Mouse (Mus musculus): ENCODE measurements around the gene Tmie.

Gene Tmie

GRCm38 (mm10) chr9:110879998-110880561 lies at the start of gene Tmie:
Tmie (minus strand) TSS chr9:110880113.
- DNase-seq (ENCODE audit: low read depth), result no peak

- peak; percentile 64 for DNase-seq (ENCODE audit: low read depth)
These were observed 42.8 kb upstream of the Tmie start for GRCm38 (mm10) chr9:110922759-110923158.

DNA sequence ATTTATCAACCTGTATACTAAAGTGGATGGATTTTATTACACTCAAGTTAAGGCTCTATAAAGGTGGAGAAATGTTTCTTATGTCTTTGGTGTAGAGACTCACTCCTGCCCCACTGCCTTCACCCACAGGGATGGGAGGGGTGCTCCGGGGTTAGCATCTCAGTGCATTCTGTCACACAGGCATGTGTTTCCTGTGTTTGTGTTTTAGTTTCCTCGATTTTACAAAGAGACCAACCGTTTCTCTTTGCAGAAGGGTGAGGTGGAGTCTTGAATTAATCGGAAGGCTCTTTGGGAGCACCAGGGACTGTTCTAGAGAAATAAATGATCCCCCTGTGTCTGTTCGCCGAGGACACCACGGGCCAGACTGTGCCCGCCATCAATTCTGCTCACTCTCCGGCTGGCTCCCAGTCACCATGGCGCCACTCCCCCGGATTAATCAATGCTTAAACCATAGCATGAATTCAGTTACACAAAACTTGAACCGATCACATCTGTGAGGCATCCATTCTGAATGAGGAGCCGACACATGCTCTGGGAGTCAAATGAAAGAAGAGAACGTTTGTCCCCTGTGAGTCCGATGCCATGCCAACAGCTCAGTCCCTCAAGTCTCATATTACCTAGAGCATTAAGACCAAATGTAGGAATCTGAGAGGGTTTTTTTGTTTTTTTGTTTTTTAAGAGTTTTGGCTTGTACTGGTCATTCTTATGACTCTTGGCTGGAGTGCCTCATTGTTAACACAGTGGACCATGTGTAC lies 40.9 kb upstream of the Tmie start:
- DNase-seq (ENCODE audit: low read depth), result no peak

DNA sequence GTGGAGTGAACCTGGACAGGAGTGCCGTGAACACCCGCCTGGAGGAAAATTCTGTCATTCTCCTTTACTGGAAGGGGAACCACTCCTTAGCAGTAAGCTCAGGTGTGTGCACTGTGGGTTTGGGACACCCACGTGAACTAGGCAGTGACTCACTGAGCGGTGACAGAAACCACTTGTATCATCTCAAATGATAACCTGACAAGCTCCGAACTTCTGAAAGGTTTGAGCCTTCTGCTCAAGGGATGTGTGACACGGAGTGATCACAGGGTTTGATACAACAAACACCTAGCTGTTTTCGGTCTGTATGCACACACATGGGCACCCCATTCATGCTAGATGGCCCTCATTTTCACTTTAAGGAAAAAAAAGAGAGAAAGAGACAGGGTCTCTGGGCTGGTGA lies 36.9 kb upstream of the Tmie start, which contains the start of gene Fam240a:
TSS of gene Fam240a (minus strand) at position 76 of the 400 bp plus-strand sequence.
- DNase-seq (ENCODE audit: low read depth), result no peak

- DNase-seq (ENCODE audit: low read depth), result peak; percentile 8
These were observed 35.6 kb upstream of the Tmie start for GRCm38 (mm10) chr9:110915466-110915865.

- no peak for DNase-seq (ENCODE audit: low read depth)
These were observed 34.8 kb upstream of the Tmie start for GRCm38 (mm10) chr9:110914631-110915236.

- DNase-seq (ENCODE audit: low read depth), result no peak
These were observed 29.6 kb upstream of the Tmie start for GRCm38 (mm10) chr9:110909371-110909967.

- no peak for DNase-seq (ENCODE audit: low read depth)
These were observed 28.7 kb upstream of the Tmie start for GRCm38 (mm10) chr9:110908631-110909016.

DNA sequence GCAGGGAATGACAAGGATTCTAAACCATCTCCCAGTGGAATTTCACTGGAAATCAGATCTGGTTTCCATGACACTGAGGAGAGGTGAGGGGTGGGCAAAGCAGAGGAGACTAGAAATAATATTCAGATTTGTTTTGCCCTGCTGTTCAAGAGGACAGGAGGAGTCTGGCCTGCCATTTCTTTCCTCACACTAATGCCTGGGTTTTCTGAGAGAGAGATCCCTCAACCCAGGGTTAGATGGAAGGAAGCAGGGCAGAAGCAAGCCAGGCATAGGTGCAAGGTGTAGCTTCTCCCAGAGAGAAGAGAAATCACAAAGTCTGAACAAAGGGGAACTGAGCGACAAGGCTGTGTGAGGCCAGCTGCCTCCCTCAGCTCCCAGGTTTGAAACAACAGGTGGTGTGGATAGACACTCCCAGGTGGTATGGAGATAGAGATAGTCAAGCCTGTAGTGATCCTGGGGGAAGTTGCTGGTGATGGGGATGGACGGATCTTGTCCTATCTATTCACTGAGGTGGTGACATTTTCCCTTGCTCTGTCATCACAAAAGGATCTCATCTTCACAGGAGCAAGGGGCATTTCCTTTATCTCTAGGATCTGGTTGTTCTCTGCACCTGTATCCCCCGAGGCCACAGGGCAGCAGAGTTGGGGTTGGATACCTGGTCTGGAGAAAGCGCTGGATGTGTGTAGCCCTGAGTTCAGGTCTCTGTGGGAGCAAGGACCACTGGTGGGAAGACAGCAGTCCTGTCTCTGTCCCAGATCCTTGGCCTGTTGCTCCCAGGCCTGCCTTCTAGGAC lies 28.1 kb upstream of the Tmie start:
- DNase-seq (ENCODE audit: low read depth), result no peak

DNA sequence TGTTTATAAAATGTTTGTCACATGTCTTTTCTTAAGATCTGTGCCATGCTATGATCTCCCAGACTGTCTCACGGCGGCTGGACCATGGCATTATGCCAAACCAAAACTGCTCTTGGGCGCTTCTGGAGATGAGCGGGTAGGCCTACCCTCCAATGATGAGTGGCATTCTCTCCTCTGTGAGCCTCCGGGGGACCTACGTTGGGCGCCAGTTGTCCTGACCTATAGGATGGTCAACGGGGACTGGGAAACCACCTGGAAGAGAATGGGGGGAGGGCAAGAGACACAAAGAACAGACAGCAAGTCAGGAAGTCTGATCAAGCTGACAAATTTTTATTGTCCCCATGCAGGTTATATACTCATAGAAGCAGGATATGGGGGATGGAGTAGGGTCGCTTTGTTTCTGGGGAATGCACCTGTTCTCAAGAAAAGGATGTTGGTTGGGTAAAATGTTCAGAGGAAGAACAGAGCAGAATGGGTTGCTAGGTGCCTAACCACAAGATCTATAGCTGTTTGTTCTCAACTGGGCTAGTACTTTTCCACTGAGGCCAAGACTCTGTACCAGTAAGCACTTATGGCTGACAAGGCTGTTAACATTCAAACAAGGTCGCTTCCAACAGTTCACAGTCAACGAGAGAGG lies 27.4 kb upstream of the Tmie start:
- DNase-seq (ENCODE audit: low read depth), result no peak

GRCm38 (mm10) chr9:110902271-110902670 lies 22.4 kb upstream of the Tmie start:
- no peak for DNase-seq (ENCODE audit: low read depth)

DNA sequence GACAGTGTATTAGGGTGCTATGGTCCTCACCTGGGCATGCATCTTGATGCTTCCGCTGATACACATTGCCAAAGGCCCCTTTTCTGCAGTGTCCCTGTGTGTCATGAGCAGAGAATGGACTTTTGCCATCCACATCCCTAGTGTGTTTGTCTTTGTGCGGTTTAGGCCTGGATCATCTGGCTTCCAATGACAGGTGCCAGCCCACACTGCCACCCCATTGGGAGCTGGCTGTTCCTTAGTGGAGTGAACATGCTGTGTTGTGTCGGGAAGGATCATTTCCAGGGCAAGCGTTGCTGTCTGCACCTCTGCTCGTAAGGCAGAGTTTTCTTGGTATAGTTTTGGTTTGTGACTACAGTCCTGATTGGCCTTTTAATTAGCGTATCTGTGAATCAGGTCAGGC lies 21.3 kb upstream of the Tmie start:
- no peak for DNase-seq (ENCODE audit: low read depth)

DNA sequence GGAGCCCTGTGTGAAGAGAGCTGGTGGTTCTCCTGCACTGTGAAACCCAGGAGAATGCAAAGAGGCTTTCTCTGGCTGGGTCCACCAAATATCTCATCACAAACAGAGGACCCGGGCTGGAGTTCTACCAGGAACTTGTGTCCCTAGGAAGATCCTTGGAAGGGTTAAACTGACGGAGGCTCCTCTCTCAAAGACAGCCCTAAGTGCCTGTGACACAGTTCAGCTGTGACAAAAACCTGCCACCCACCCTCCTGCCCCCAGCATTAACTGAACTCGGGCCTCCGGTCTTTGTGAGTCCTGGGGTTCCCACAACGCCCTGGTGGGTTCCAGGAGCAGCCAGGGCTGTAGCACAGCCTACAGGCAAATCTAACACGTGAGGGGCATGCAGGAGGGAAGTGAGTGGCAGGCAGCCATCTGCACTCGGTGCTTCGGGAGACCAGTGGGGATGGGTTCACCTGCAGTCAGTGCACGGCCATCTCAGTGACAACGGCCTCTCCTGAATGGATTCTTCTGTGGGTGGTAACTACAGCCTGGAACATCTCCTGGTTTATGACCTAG lies 19.6 kb upstream of the Tmie start:
- no peak for DNase-seq (ENCODE audit: low read depth)

GRCm38 (mm10) chr9:110896595-110896994 lies 16.7 kb upstream of the Tmie start:
- peak; percentile 23 for DNase-seq (ENCODE audit: low read depth)

- DNase-seq (ENCODE audit: low read depth), result no peak
These were observed 16.1 kb upstream of the Tmie start for GRCm38 (mm10) chr9:110895994-110896393.

- no peak for DNase-seq (ENCODE audit: low read depth)
These were observed 15.6 kb upstream of the Tmie start for GRCm38 (mm10) chr9:110895507-110895906.

DNA sequence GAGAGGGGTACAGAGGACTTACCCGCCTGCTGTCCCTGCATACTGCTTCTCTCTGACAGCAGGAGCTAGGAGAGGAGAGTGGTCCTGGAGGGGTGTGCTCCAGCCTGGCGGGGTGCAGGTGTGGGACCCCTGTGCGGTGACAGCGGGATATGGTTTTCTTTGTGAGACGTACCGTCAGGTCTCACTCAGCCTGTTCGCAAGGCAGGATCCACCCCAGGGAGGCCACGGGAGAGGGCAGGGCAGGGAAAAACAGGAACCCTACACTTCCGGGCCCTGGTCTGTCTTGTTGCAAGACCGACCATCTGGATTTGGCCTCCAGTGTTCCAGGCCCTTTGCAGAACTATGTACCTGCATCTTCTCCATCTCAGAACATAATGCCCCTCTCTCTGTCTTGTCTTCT lies 13.5 kb upstream of the Tmie start:
- no peak for DNase-seq (ENCODE audit: low read depth)

GRCm38 (mm10) chr9:110892552-110892951 lies 12.6 kb upstream of the Tmie start:
- DNase-seq (ENCODE audit: low read depth), result no peak

DNA sequence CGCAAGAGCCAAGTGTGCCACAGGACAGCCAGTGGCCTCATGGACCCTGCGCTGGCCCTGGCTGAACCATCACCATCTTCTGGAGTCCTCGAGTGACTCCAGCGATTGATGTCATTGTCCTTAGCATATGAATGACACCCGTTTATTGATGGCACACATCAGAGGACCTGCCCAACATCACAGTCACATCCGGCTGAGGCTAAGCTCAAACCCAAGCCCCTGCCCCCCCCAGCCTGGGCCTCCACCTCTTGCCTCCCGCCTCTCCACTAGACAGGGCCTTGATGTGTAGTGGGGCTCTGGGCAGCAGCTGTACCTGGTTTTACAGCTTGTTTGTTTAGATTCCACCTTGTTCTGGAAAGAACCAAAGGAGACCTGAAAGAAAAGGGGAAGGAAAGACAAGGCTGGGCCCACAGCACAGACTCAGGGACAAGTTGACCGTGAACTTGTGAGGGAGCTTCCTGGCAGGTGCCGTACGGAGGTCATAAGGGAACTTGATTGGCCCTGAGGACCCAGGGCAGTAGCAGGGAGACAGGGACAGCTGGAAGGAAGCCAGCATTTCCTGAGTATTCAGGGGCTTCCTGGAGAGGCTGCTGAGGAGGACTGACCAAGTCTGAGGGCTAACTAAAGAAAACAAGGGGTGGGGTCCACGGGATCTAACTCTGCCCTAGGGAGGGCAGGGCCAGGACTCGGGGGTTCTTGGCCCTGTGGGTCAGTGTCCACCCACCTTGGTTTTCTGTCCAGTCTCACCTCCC lies 11.3 kb upstream of the Tmie start:
- DNase-seq (ENCODE audit: low read depth), result peak; percentile 36

DNA sequence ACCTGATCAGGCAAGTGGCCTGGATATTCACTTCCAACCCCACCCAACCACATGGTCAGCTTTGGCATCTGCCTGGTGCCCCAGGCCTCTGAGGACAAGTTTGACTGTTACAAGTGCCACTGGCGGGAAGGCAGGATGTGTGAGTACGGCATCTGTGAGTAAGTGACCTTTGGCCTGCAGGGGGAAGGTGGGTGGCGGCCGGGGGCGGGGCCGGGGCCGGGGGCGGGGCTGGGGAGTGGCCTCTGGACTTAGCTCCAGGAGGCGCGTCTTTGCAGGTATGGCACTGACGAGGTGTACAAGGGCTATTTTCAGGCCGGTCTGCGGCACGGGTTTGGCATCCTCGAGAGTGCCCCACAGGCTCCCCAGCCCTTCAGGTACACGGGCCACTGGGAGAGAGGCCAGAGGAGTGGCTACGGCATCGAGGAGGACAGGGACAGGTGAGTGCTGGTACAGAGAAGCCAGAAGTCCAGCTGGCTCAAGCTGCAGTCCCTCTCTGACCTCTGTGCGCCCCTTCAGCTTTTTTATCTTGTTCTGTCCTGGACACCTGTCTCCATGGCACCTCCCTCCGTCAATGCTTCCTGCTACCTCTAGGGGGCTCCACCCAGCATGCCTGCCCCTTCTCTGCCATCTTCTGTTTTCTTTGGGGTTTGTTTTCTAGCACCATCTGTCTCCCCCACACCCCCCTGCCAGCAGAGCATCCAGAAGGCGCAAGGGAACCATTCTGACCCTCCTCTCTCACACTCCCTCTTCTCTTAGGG lies 10.3 kb upstream of the Tmie start:
- peak; percentile 53 for DNase-seq (ENCODE audit: low read depth)

Measured in 416B (cell line).